Mouse (Mus musculus) G1E (cell line): ENCODE data around the gene Tor1a.
"Not testable (repeated sequence)": the region's sequence is repeated elsewhere in the genome, so short reads cannot be mapped to it uniquely, and the experiment has no call there.

ENCODE experiments used
- CTCF ChIP-seq: IDR thresholded peaks from 2 replicates; pipeline ENCODE4 v1.5.1; 2012; ENCODE audit warnings: low read depth, low read length, inconsistent platforms, mixed read lengths
- GATA1 ChIP-seq: IDR thresholded peaks from 2 replicates; pipeline ENCODE4 v1.6.1; 2012; ENCODE audit warnings: borderline replicate concordance, low read length, inconsistent platforms, mixed read lengths
- GATA2 ChIP-seq: IDR thresholded peaks from 2 replicates; pipeline ENCODE4 v1.6.1; 2012; ENCODE audit warnings: low read depth, low read length, inconsistent platforms, borderline replicate concordance
- POLR2AphosphoS5 ChIP-seq: IDR thresholded peaks from 2 replicates; pipeline ENCODE4 v1.6.1; 2012; ENCODE audit warnings: low read depth, low read length, inconsistent platforms; ENCODE audit not compliant: insufficient replicate concordance
- TAL1 ChIP-seq: conservative IDR thresholded peaks from 2 replicates; pipeline ENCODE4 v1.6.1; 2012; ENCODE audit warnings: low read depth, low read length, inconsistent platforms, mixed read lengths

GRCm38 (mm10) chr2:30930846-30931245 lies 36.9 kb downstream of the Tor1a start:
- TF ChIP-seq CTCF, TAL1, GATA1, POLR2AphosphoS5, GATA2: not testable (repeated sequence)
